In the genomic region with DNA sequence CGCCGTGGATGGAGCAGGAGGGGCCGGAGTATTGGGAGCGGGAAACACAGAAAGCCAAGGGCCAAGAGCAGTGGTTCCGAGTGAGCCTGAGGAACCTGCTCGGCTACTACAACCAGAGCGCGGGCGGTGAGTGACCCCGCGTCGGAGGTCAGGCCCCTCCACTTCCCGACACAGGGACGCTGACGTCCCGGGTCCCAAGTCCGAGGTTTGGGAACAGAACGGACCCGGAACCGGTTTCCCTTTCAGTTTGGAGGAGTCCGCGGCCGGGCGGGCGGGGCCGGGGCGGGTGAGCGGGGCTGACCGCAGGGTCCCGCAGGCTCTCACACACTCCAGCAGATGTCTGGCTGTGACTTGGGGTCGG, we compare ENCODE assay signal across 9 mouse cellular contexts. TPM values are rescaled to one million over a fixed set of nuclear protein-coding genes. Genes with fewer than 3 reads are reported as not detected.
DNase-seq lines count a peak whose midpoint lies in the region; ATAC-seq and TF ChIP-seq lines count a peak whose summit lies in the region.
"Had no signal": no experiment of that assay in that cellular context is flagged by ENCODE, and none has a peak within 500 bp of the region (broad histone marks: within the 10 kb centered on the region; RNA-seq: fewer than 3 reads in every experiment).

No protein-coding gene starts in this region.

- peak overlapping the region; percentile 79 for H3K9ac ChIP-seq in hindbrain, embryonic 12.5 days
- peak overlapping the region; percentile 95 for H3K9ac ChIP-seq in liver, postnatal 0 days (replicated peaks)

- peak in 1 of 2 experiments; percentile 36 for DNase-seq in cerebellum, adult 2 months
- DNase-seq in cerebellum, adult 11-12 months = no peak
- peak; percentile 59 for DNase-seq in NIH3T3 (ENCODE audit: low read depth)
- DNase-seq in liver, postnatal 0 days = peak; percentile 76
- DNase-seq in c-Kit-positive CD71-positive TER-119-positive erythroid progenitor cells, embryonic 14.5 days (ENCODE audit: low spot score) = no peak
- no peak for DNase-seq in gastrocnemius, adult 18-20 months (ENCODE audit: low spot score)
- DNase-seq in yolk sac, embryonic 10.5 days (ENCODE audit: low spot score) = no peak

- under 1% methylated on average over 31 of the region's 31 CpGs for WGBS in cerebellum, adult 2 months
- 3% methylated on average over 31 of the region's 31 CpGs for WGBS in hindbrain, embryonic 12.5 days
- WGBS in liver, postnatal 0 days (ENCODE audit: insufficient replicate concordance) = 2% methylated on average over 31 of the region's 31 CpGs

- no peaks in the 10 kb centered on the region for H3K9me3 ChIP-seq in hindbrain, embryonic 12.5 days (replicated peaks)
- no peaks in the 10 kb centered on the region for H3K9me3 ChIP-seq in liver, postnatal 0 days (ENCODE audit: low read length)

- no peak for TF ChIP-seq EP300 in liver, postnatal 0 days (IDR thresholded peaks at IDR 0.05; ENCODE audit: low read depth)

- TF ChIP-seq CTCF in cerebellum, adult 2 months (IDR thresholded peaks at IDR 0.05; ENCODE audit: borderline replicate concordance, insufficient read depth, low read depth, low read length) = no peak
- no peak for TF ChIP-seq CTCF in liver, postnatal 0 days (IDR thresholded peaks at IDR 0.05; ENCODE audit: low read depth)

- peak overlapping the region; percentile 94 for H3K4me2 ChIP-seq in hindbrain, embryonic 12.5 days (replicated peaks)
- H3K4me2 ChIP-seq in liver, postnatal 0 days (ENCODE audit: low read depth, low read length) = peak overlapping the region; percentile 98

- H3K36me3 ChIP-seq in hindbrain, embryonic 12.5 days = no peaks in the 10 kb centered on the region
- 0 out of 2 replicates have a peak, but pooled peaks cover 5% of the 10 kb centered on the region for H3K36me3 ChIP-seq in liver, postnatal 0 days (replicated peaks; ENCODE audit: insufficient read depth, low read length)

- no peaks in the 10 kb centered on the region for H3K4me1 ChIP-seq in cerebellum, adult 2 months (ENCODE audit: control insufficient read depth, insufficient read depth, low read length)
- H3K4me1 ChIP-seq in hindbrain, embryonic 12.5 days = peaks cover 9% of the 10 kb centered on the region
- H3K4me1 ChIP-seq in liver, postnatal 0 days (ENCODE audit: insufficient read depth) = peaks cover 20% of the 10 kb centered on the region

- peak; percentile 23; the same call in 1 of the 2 replicates for ATAC-seq in hindbrain, embryonic 12.5 days (ENCODE audit: low FRiP score)
- ATAC-seq in liver, postnatal 0 days = peak; percentile 56

- H3K27me3 ChIP-seq in cerebellum, adult 2 months (ENCODE audit: control insufficient read depth, insufficient read depth, low read length) = no peaks in the 10 kb centered on the region
- peaks cover 42% of the 10 kb centered on the region for H3K27me3 ChIP-seq in hindbrain, embryonic 12.5 days
- no peaks in the 10 kb centered on the region for H3K27me3 ChIP-seq in liver, postnatal 0 days (ENCODE audit: insufficient read depth, low read length)

- H3K27ac ChIP-seq in cerebellum, adult 2 months (ENCODE audit: insufficient read depth, low read length) = no peak overlapping the region
- no peak overlapping the region for H3K27ac ChIP-seq in hindbrain, embryonic 12.5 days
- H3K27ac ChIP-seq in liver, postnatal 0 days (ENCODE audit: low read depth) = peak overlapping the region; percentile 85

- H3K4me3 ChIP-seq in cerebellum, adult 2 months (replicated peaks; ENCODE audit: insufficient read depth, low read depth, low read length) = peak overlapping the region; percentile 59
- H3K4me3 ChIP-seq in hindbrain, embryonic 12.5 days = peak overlapping the region; percentile 73
- peak overlapping the region; percentile 95 for H3K4me3 ChIP-seq in liver, postnatal 0 days (ENCODE audit: low read depth, low read length)

- no peak for TF ChIP-seq POLR2A in cerebellum, adult 2 months (IDR thresholded peaks at IDR 0.05; ENCODE audit: borderline replicate concordance, insufficient read depth, low read length)

RNA-seq across cellular contexts. Expression of gene H2-D1, which starts 1.0 kb away (rescaled TPM):
- polyA plus RNA-seq in cerebellum, adult 2 months (2012; rRNA removed) = 174 and 183 TPM in 2 replicates
- 38.6 and 46.0 TPM in 2 replicates for polyA plus RNA-seq in hindbrain, embryonic 12.5 days (2016; fragmentation: Nextera tagmentation; extraction: Ambion mirVana)
- 256 and 291 TPM in 2 replicates for polyA plus RNA-seq in liver, postnatal 0 days (2015; fragmentation: Nextera tagmentation; extraction: Ambion mirVana)
- total RNA-seq in gastrocnemius, adult 18-20 months (2021) = 10 to 100 TPM; 36.3 to 59.0 TPM

RNA-seq across cellular contexts. Expression of gene Ddx39b, which starts 22.0 kb away (rescaled TPM):
- 438 and 458 TPM in 2 replicates for polyA plus RNA-seq in cerebellum, adult 2 months (2012; rRNA removed)
- polyA plus RNA-seq in hindbrain, embryonic 12.5 days (2016; fragmentation: Nextera tagmentation; extraction: Ambion mirVana) = 480 and 488 TPM in 2 replicates
- polyA plus RNA-seq in liver, postnatal 0 days (2015; fragmentation: Nextera tagmentation; extraction: Ambion mirVana) = 79.6 and 87.2 TPM in 2 replicates
- total RNA-seq in gastrocnemius, adult 18-20 months (2021) = 10 to 100 TPM; 83.5 to 83.8 TPM

RNA-seq across cellular contexts. Expression of gene Nfkbil1, which starts 27.9 kb away (rescaled TPM):
- polyA plus RNA-seq in cerebellum, adult 2 months (2012; rRNA removed) = 12.7 and 13.2 TPM in 2 replicates
- 12.1 and 12.2 TPM in 2 replicates for polyA plus RNA-seq in hindbrain, embryonic 12.5 days (2016; fragmentation: Nextera tagmentation; extraction: Ambion mirVana)
- 4.1 and 4.4 TPM in 2 replicates for polyA plus RNA-seq in liver, postnatal 0 days (2015; fragmentation: Nextera tagmentation; extraction: Ambion mirVana)
- total RNA-seq in gastrocnemius, adult 18-20 months (2021) = 1 to 10 TPM; 7.0 to 7.2 TPM

RNA-seq across cellular contexts. Expression of gene Atp6v1g2, which starts 30.0 kb away (rescaled TPM):
- polyA plus RNA-seq in cerebellum, adult 2 months (2012; rRNA removed) = 628 TPM in 2 replicates
- 21.1 and 23.0 TPM in 2 replicates for polyA plus RNA-seq in hindbrain, embryonic 12.5 days (2016; fragmentation: Nextera tagmentation; extraction: Ambion mirVana)
- polyA plus RNA-seq in liver, postnatal 0 days (2015; fragmentation: Nextera tagmentation; extraction: Ambion mirVana) = 0.98 and 1.3 TPM in 2 replicates
- 1 to 10 TPM; 1.1 to 1.8 TPM for total RNA-seq in gastrocnemius, adult 18-20 months (2021)

RNA-seq across cellular contexts. Expression of gene Gm16181, which starts 42.9 kb away (rescaled TPM):
- not detected in 2 replicates for polyA plus RNA-seq in cerebellum, adult 2 months (2012; rRNA removed)
- polyA plus RNA-seq in hindbrain, embryonic 12.5 days (2016; fragmentation: Nextera tagmentation; extraction: Ambion mirVana) = 0.62 TPM in 1 of 2 replicates, not detected in the other
- polyA plus RNA-seq in liver, postnatal 0 days (2015; fragmentation: Nextera tagmentation; extraction: Ambion mirVana) = 0.22 TPM in 2 replicates
- not detected for total RNA-seq in gastrocnemius, adult 18-20 months (2021)
- polyA plus RNA-seq: large intestine, adult 2 months had no signal

Comparison
In these comparisons a context has a peak if more than half of its experiments do, and no peak if none do; other contexts are left out.
1. DNase-seq: peak in NIH3T3 (single experiment) and liver, postnatal 0 days (single experiment); none in cerebellum, adult 11-12 months (single experiment), c-Kit-positive CD71-positive TER-119-positive erythroid progenitor cells, embryonic 14.5 days (single experiment), gastrocnemius, adult 18-20 months (single experiment) and yolk sac, embryonic 10.5 days (single experiment).
2. Peak in every context shown above with its lines, with median percentiles within 50 percentile points of each other: H3K4me3 ChIP-seq.